Mouse (Mus musculus): ENCODE results near the gene Pom121.
"Not testable (repeated sequence)": the region's sequence is repeated elsewhere in the genome, so short reads cannot be mapped to it uniquely, and the experiment has no call there.

Pom121 gene

GRCm38 (mm10) chr5:135394004-135394823 lies at the start of gene Pom121:
Gene Pom121 (minus strand): TSS chr5:135394546.
- DNase-seq = peak; percentile 82 to 85

- no peak for DNase-seq
These were observed 48.1 kb upstream of the Pom121 start for GRCm38 (mm10) chr5:135442430-135442829.

GRCm38 (mm10) chr5:135435039-135435438 lies 40.7 kb upstream of the Pom121 start:
- no peak for DNase-seq

- no peak for DNase-seq
These were observed 39.5 kb upstream of the Pom121 start for GRCm38 (mm10) chr5:135433861-135434260.

- DNase-seq = peak in 1 of 2 experiments; percentile 11
These were observed 36.8 kb upstream of the Pom121 start for GRCm38 (mm10) chr5:135431111-135431510.

- DNase-seq = no peak
These were observed 34.4 kb upstream of the Pom121 start for GRCm38 (mm10) chr5:135428786-135429185.

- DNase-seq = no peak
These were observed 15.9 kb upstream of the Pom121 start for GRCm38 (mm10) chr5:135410266-135410665.

GRCm38 (mm10) chr5:135408114-135408513 lies 13.8 kb upstream of the Pom121 start:
- DNase-seq = no peak

GRCm38 (mm10) chr5:135405437-135405836 lies 11.1 kb upstream of the Pom121 start:
- no peak for DNase-seq

- no peak for DNase-seq
These were observed 10.3 kb upstream of the Pom121 start for GRCm38 (mm10) chr5:135404623-135405022.

- DNase-seq = peak; percentile 80
These were observed 5.9 kb upstream of the Pom121 start for GRCm38 (mm10) chr5:135400244-135400643.

- no peak for DNase-seq
These were observed 5.0 kb upstream of the Pom121 start for GRCm38 (mm10) chr5:135399382-135399781.

- peak in 1 of 2 experiments; percentile 33 for DNase-seq
These were observed 1.5 kb upstream of the Pom121 start for GRCm38 (mm10) chr5:135395826-135396225.

GRCm38 (mm10) chr5:135383771-135384170 lies 10.6 kb downstream of the Pom121 start:
- no peak for DNase-seq

- DNase-seq = no peak
These were observed 11.6 kb downstream of the Pom121 start for GRCm38 (mm10) chr5:135382746-135383145.

- no peak for DNase-seq
These were observed 12.9 kb downstream of the Pom121 start for GRCm38 (mm10) chr5:135381356-135381925.

- no peak for DNase-seq
These were observed 13.7 kb downstream of the Pom121 start for GRCm38 (mm10) chr5:135380681-135381080.

GRCm38 (mm10) chr5:135376341-135376740 lies 18.0 kb downstream of the Pom121 start:
- DNase-seq = no peak

GRCm38 (mm10) chr5:135375167-135375566 lies 19.2 kb downstream of the Pom121 start:
- peak in 1 of 2 experiments; percentile 51 for DNase-seq

GRCm38 (mm10) chr5:135373601-135374000 lies 20.7 kb downstream of the Pom121 start:
- DNase-seq = no peak

- DNase-seq = no peak
These were observed 23.2 kb downstream of the Pom121 start for GRCm38 (mm10) chr5:135371195-135371594.

- peak; percentile 96 for DNase-seq
These were observed 24.3 kb downstream of the Pom121 start, which contains the start of gene Nsun5 for GRCm38 (mm10) chr5:135369787-135370654. Gene Nsun5 (plus strand): TSS chr5:135369953.

GRCm38 (mm10) chr5:135369196-135369595 lies 25.1 kb downstream of the Pom121 start:
- DNase-seq = not testable (repeated sequence)

Measured in cerebellum, postnatal 36 days (tissue).